Mouse (Mus musculus) splenic B cell, adult 2 months (primary cell): ENCODE data around the gene Eif4e.

Source experiments
- DNase-seq: peaks from one replicate; pipeline ENCODE4 v3.0.0-alpha.2; 2011; ENCODE audit warnings: low read depth, low spot score
- H3K27me3 ChIP-seq: 2 replicates; pipeline ENCODE4 v1.6.1; 2012; ENCODE audit warnings: mild to moderate bottlenecking, low read length, moderate library complexity, mixed read lengths; ENCODE audit not compliant: control insufficient read depth, poor library complexity, insufficient read depth, severe bottlenecking
- H3K36me3 ChIP-seq: 2 replicates; pipeline ENCODE4 v1.6.1; 2012; ENCODE audit warnings: mild to moderate bottlenecking, low read length, moderate library complexity, mixed read lengths; ENCODE audit not compliant: control insufficient read depth, poor library complexity, insufficient read depth, severe bottlenecking

Gene Eif4e

GRCm38 (mm10) chr3:138588001-138588400, 62.0 kb downstream of the Eif4e start:
- Histone ChIP-seq H3K36me3 (no peaks in the 10 kb centered on the region), H3K27me3 (no peaks in the 10 kb centered on the region)
- DNase-seq, result no peak

GRCm38 (mm10) chr3:138591002-138591401, 65.0 kb downstream of the Eif4e start:
- H3K27me3 ChIP-seq, result no peaks in the 10 kb centered on the region
- H3K36me3 ChIP-seq, result no peaks in the 10 kb centered on the region
- no peak for DNase-seq

DNA sequence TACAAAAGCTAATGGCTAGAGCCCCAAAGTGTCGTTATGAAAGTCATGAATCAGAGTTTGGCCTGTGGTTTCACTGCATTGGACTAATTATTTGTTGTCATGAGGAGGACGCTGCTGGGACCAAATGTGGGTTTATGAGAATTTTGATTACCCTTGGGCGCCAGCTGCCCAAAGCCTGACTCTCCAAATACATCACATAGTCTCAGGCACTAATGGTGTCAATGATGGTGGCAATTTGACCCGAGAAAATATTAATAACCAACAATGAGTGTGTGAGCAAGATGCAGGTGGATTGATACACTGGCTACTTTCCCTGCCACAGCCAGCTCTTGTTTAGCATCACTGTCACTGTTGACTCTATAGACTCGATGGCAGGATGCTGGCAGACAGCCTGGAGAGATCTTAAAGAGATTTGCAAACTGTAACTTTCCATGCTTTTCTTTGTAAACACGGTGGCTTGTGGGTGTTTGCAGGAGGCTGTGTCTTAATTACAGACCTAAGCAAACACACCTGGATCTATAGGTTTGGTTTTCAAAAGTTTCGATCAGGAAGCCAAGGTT, 65.9 kb downstream of the Eif4e start:
- H3K36me3 ChIP-seq, result no peaks in the 10 kb centered on the region
- no peak for DNase-seq
- H3K27me3 ChIP-seq, result no peaks in the 10 kb centered on the region

- DNase-seq, result no peak
- H3K27me3 ChIP-seq, result no peaks in the 10 kb centered on the region
- H3K36me3 ChIP-seq, result no peaks in the 10 kb centered on the region
These were observed 67.2 kb downstream of the Eif4e start for GRCm38 (mm10) chr3:138593131-138593530.

GRCm38 (mm10) chr3:138593911-138594310, 67.9 kb downstream of the Eif4e start:
- Histone ChIP-seq H3K27me3 (no peaks in the 10 kb centered on the region), H3K36me3 (no peaks in the 10 kb centered on the region)
- no peak for DNase-seq

GRCm38 (mm10) chr3:138601076-138601475, 75.1 kb downstream of the Eif4e start:
- no peak for DNase-seq
- Histone ChIP-seq H3K27me3 (no peaks in the 10 kb centered on the region), H3K36me3 (no peaks in the 10 kb centered on the region)

- Histone ChIP-seq H3K27me3 (no peaks in the 10 kb centered on the region), H3K36me3 (no peaks in the 10 kb centered on the region)
- no peak for DNase-seq
These were observed 79.2 kb downstream of the Eif4e start for GRCm38 (mm10) chr3:138605132-138605531.

DNA sequence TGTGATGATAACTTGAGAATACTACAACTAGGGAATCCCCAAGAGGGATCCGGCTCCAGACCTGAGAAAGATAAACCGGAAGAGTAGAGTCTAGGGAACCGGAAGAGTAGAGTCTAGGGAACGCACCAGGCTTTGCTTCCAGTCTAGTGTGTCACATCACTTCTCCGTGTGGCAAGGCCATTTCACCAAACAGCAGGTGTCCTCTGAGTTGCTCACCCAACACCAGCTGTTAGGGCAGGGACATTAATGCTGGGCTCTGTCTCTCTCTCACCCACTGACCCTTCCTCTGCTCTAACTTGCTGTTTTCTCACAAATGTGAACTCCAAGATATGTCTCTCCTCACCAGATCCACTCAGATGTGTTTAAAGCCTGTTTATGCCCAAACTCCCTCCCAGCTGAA, 82.7 kb downstream of the Eif4e start:
- no peaks in the 10 kb centered on the region for H3K36me3 ChIP-seq
- DNase-seq, result no peak
- H3K27me3 ChIP-seq, result no peaks in the 10 kb centered on the region; the same call in 1 of the 2 replicates
